Mouse (Mus musculus) T-helper 1 cell (primary cell): Measurements from ENCODE around the gene Wfs1.
"Not testable (repeated sequence)": the region's sequence is repeated elsewhere in the genome, so short reads cannot be mapped to it uniquely, and the experiment has no call there.

ENCODE experiments used
- in situ Hi-C: fragments of 300-600 bp; cut with MboI, MseI; formaldehyde crosslinking; loops from one replicate; pipeline ENCODE4 v1.15.1; 2025; ENCODE audit warnings: high pct_unique_total_duplicates

The Wfs1 gene

DNA sequence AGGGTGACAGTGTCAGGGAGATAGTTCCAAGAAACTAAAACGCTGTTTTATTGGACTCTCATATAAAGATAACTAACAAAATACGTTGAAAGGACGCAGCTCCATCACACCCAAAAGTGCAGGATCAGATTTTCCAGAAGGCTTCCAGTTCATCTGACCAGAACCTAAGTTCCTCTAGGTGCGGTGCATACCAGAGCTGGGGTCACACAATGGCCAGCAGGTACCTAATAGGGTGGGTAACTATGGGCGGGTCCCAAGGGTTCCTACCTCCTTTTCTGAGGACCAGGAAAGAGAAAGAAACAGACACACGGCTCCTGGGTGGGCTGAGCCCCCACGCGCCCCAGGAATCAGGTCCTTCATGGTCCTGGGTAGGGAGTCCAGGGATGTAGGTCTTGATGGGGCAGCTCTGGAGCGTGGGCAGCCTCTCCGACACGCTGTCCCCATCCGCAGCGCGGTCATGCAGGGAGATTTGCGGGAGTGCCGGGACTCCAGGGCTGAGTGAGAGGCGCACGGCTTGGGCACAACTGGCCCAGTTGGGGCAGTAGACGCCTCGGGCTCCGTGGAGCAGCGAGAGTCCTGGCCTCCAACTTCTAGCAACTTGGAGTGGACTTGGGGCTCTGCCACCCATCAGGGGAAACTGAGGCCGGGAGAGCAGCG is 753 bp downstream of the Wfs1 start:
- in situ Hi-C loops = no loop called here

DNA sequence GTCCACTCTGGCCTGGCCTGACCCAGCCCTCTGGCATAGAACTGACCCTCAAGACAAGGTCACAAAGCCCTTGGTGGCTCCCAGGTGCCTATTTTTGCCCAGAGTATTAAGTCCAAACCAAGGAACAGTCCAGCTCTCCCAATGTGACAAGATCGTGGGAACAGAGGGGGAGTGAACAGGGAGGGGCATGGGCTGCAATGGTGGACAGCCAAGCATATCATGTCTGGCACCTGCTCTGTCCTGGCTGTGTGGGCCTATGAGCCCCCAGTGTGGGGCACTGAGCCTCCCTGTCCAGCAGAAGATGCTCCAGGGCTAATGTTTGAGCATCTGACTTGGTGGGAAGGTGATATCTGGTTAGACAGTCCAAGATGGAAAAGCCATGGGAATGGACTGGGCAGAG is 2.4 kb downstream of the Wfs1 start:
- in situ Hi-C loops = no loop called here

DNA sequence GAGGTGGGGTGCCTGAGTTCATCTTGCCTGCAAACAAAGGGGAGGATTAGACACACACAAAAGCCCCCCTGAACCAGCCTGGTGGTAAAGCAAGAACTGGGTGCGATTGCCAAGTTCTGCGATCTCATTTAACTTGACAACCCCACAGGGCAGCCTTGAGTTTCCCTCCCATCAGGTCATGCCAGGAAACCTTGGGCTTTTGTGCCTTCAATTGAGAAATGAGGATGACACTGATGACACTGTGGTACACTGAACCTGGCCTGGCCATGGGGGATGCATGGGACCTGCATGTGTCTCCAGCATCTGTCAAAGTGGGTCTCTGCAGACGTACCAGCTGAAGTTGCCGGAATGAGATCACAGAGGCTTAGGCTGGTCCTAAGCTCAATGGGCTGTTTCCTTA is 6.7 kb downstream of the Wfs1 start:
- in situ Hi-C loops = no loop called here

DNA sequence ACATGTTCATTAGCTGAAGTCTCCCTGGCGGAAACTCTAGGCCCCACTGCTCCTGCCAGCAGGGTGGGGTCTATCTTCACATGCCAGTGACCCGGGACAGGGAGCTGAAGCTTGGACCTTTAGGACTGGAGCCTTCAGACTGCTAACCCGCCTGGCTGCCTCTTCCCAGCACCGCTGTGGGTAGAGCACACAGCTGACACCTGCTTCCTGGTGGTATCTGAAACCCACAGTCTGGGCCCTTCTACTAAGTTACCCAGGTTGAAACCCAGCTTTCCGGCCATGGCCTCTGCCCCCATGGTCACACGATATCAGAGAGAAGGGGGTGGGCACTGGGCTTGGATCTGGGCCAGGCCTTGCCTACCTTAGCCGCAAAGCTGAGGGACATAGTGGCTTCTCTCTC is 9.4 kb downstream of the Wfs1 start:
- in situ Hi-C loops = no loop called here

DNA sequence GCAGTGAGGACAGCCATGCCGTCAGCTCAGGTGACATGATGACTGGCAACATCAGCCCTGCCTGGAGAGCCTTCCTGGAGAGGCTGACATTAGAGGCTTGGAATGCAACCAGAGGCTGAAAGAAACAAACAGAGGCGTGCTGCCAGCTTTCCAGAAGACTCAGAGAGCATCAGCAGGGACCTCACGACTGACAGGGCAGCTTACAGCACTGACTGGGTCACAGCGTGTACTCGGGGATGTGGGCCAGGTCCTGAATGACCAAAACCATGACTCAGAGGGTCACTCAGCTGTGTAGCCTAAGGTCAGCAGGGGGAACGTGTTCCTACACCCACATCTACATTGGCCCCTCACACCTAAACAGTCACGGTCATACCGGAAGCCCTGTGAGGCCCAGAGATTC is 10.0 kb downstream of the Wfs1 start:
- in situ Hi-C loops = no loop called here

DNA sequence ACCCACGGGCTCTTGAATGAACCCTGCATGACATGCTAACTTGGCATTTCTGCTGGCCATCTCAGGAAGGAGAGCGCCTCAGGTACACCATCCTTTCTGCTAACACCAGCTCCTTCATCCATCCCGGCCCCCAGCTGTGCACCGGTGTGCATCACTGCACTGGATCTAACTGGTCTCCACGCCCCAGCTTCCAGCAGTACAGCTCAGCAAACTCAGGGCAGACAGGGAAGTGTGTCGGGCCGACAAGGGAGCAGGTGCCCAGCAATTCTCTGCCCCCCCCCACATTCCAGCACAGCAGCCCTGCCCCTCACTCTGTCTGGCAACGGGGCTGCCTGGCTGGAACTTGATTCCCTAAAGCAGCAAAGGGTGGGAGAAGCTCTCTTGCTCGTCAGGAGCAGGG is 11.2 kb downstream of the Wfs1 start:
- in situ Hi-C loops = no loop called here

DNA sequence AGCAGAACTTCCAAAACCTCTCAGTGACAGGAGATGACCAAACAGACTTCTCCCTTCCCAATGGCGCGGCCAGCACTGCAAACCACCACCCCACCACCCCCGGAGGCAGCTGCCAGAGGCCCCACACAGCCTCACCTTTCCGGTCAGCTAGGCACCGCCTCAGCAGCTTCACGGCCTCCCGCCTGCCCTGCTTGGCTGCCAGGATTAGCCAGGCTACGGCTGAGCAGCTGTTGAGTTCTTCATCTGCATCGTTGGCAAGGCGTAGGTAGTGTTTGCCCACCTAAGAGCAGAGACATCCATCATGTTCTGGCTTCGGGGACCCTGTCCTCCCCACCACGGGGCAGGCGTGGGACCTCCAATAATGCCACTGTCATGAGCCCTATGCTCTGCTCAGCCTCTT is 13.7 kb downstream of the Wfs1 start:
- in situ Hi-C loops = no loop called here

DNA sequence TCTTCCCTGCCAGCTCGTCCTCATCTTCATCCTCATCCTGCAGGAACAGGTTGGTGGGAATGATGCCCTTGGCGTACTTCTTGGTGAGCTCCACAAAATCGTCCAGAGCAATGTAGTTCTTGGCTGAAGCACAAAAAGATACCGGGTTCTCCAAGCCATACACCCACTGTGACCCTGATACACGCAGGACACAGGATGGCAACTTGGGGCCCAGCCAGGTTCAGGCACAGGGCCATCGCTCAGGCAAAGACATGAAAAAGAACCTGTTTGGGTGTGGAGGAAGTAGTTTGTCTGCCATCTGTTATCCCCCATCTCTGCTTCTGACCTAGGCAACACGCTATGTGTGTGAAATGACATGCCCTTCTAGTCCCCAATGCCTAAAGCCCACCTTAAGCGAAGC is 17.4 kb downstream of the Wfs1 start:
- in situ Hi-C loops = no loop called here

DNA sequence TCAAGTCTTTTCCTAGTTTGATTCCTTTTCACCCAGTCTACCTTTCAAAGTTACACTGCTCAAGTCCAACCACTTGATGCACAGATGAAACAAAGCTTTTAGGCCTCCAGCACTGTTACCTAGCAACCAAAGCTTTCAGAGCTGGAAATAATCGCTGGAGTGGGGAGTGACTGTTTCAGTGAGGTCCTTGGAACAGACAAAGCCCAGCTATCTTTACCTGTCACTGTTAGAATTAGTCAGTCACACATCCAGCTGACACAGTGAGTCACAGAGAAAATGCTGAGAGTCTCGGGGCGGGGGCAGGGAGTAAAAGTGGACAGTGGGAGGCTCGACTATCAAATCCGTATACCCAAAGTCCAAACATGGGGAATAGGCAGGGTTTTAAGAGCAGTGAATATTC is 28.5 kb downstream of the Wfs1 start:
- in situ Hi-C loops = no loop called here

DNA sequence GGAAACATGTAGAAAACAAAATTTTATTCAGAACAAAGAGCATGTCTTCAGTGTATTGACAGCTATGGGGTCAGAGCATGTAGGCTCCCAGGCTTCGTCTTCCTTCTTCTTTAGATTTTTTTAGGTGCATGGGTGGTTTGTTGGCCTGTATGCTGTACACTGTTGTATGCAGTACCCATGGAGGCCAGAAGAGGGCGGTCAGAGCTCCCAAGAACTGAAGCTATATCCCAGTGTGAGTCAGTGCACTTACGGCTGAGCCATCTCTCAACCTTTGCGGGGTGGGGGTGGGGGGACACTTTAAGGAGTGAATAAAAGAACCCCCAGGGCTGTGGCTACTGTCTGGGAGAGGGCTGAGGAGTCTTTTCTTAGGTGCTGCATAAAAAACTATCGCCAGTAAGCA is 30.2 kb downstream of the Wfs1 start:
- in situ Hi-C loops = loop anchor here (5.0 kb wide), 1 partner anchor 38 kb away; no protein-coding TSS in a partner anchor

DNA sequence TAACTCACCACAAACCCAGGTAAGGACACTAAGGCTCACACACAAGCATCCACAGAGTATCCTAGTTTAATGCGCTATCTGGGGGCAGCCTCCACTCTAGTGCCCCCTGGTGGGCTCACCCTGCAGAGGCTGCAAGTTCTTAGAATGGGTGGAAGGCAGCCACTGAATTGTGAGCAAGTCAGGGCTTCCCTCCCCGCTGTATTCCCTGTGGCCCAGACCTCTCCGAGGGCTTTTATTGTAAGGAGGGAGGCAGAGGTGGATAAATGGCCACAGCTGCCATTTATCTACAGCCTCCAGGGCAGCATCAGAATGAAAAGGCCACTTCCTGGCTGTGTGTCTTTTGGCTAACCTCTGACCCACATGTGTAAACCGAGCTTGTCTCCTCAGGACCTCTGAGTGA is 33.6 kb downstream of the Wfs1 start:
- in situ Hi-C loops = loop anchor here (5.0 kb wide), 1 partner anchor 42 kb away; no protein-coding TSS in a partner anchor

DNA sequence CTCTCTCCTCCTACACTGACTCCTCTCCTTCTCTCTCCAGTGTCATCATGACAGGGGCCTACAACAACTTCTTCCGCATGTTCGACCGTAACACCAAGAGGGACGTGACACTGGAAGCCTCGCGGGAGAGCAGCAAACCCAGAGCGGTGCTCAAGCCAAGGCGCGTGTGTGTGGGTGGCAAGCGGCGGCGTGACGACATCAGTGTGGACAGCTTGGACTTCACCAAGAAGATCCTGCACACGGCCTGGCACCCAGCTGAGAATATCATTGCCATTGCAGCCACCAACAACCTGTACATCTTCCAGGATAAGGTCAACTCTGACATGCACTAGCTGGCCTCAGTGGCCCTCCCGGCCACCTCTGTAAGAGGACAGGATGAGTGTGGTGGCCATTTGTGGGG is 36.7 kb downstream of the Wfs1 start:
- in situ Hi-C loops = loop anchor here (5.0 kb wide), 1 partner anchor 155 kb away; no protein-coding TSS in a partner anchor

DNA sequence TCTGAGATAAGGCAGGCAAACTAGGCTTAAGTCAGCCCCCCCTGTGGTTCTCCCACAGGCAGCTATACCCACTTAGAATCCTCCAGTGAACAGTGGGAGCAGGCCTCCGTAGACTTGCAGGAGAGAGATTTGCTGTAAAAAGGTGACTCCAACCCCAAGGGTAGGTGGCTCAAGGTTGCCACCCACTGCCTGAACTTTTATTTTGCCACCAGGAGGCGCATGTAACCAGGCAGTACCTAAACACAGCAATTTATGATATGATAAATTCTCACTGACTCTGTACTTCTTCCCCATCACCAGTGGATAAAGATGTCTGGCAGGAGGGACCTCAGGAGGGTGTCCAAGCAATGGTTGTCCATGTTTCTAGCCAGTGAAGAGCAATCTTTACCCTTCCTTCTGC is 38.1 kb downstream of the Wfs1 start:
- in situ Hi-C loops = loop anchor here (5.0 kb wide), 1 partner anchor 156 kb away; no protein-coding TSS in a partner anchor

DNA sequence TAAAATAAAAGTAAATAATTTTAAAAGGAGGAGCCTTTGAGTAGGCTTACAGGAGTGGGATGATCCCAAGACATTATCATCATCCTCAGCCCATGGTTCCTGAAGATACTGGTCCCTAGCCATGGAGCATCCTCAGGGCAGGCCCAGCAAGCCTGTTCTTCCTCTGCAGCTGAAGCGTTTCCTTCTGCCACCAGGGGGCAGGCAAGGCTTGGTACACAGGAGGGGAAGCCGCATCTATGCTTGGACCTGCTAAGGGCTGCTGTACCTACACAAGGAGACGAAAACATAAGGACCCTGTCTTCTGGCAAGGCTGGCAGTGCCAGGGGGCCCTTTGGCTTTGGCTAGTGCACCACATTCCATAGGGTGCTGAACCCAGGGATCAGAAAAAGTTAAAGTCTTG is 40.2 kb downstream of the Wfs1 start:
- in situ Hi-C loops = no loop called here

DNA sequence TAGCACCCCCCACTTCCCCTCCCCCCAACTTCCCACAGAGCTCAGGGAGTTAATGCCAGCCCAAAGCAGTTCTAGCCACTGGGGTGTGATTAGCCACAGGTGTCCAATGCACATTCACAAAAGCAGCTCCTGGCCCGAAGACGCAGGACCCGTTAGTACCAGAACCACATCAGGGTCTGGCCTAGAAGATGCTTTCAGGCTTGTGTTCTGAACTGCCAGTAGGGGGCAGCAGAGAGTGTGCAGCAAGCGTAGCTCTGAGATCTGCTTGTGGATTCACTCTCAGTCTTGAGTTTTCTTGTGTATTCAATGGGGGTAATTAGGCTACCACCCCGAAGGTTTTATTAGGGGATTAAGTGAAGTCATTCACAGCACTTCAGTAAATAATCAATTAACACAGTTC is 42.6 kb downstream of the Wfs1 start:
- in situ Hi-C loops = no loop called here

DNA sequence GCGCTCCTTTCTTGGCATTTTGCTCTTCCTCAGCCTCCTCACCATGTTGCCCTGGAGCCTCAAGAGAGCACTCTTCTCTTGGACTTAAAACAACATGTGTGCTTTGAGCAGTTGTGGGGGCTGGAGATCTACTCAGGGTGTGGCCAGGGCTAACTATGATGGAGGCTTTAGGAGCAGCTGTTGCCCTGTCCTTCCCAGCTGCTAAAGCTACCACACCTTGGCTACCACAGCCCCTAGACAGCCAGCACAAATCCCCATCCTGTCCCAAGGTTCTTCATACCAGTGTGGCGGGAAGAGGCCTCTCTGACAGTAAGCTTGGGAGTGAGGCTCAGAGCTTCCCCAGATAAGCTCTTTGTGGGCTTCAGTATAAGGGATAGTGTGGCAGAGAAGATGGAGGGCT is 43.3 kb downstream of the Wfs1 start:
- in situ Hi-C loops = no loop called here

DNA sequence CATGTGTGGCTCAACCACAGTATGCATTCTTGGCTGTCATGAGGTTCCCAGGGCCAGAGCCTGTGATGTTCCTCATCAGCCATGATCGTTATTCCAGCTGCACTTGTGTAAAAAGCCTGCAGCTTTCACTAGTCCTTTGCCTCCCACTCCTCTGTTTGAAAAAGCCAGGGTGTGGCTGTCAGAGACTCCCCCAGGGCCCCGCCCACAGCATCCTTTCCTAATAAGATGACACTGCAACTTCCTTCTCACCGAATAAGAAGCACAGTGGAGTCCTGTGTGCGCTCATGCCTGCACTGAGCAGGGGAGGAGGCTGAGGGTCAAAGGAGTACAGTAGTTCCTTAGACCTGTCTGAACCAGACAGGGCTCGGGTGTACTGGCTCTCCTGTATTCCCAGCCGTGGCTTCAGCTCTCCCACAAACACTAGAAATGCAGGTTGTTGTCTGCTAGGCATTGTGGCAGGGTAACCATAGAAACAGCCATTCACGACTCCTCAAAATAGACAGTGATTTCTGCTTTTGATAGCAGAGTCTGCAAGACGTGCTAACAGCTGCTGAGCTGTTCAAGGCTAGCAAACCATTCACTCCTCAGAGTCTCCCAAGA is 43.8 kb downstream of the Wfs1 start:
- in situ Hi-C loops = no loop called here

DNA sequence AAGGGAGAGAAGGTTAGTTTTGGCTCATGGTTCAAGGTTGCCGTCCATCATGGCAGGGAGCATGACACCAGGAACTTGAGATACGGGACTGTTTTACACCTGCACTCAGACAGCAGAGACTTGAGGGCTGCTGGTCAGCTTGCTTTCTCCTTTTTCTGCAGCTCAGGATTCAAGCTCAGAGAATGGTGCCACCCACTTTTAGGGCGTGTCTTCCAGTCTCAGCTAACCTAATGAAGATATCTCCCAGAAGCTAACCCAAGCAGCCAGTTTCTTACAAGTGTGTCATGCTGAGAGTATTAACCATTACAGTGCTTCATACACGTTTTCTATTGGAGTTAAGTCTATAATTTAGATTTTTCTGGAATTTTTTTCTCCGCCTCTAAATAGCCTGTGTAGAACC is 44.5 kb downstream of the Wfs1 start:
- in situ Hi-C loops = no loop called here

DNA sequence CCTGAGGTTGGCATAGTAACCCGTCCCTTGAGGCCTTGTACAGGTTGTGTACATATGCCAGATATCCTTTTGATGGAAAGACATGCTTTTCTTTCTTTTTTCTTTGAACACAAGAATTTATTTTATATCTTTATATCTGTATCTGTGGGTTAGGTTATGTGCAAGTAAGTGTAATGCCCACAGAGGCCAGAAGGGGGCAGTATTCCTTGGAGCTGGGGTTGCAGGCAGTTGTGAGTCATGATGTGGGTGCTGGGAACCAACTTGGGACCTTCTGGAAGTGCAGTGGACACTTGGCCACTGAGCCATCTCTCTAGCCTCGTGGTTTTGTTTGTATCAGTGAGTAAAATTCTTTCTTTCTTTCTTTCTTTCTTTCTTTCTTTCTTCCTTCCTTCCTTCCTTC is 46.6 kb downstream of the Wfs1 start:
- in situ Hi-C loops = no loop called here

DNA sequence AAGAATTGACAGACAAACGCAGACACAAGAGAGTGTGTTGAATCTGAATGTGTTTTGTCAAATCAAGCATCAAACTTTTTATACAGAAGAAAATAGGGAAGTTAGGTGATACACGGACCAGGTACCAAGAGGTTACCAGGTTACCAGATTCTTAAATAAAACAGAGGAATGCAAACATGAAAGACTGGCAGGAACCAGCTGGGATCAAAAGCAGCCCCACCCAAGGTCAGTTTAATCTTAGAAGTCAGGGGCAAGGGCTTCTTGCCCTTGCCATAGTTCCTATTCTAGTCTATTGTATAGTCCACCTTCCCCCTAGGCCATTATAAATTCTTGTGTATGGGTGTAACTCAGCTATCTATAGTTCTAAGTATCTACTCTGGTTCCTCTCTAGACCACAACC is 50.0 kb downstream of the Wfs1 start:
- in situ Hi-C loops = not testable (repeated sequence)

DNA sequence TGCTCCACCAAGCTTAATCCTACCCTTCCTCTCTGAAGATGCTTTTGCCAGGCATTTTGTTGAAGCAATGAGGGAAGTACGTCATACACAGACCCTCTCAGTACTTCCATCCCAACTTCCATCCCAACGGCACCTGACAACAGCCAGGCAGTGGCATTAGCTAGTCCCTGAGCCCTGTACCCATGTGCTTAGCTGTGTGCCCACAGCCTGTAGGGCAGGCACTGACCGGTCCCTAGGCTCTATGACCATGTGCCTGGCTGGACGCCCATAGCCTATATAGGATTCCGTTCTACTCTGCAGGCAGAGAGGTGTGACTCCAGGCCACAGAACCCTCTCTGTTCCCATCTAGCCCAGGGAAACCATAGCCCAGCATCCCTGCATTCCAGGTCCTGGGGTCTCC is 51.0 kb downstream of the Wfs1 start:
- in situ Hi-C loops = no loop called here

DNA sequence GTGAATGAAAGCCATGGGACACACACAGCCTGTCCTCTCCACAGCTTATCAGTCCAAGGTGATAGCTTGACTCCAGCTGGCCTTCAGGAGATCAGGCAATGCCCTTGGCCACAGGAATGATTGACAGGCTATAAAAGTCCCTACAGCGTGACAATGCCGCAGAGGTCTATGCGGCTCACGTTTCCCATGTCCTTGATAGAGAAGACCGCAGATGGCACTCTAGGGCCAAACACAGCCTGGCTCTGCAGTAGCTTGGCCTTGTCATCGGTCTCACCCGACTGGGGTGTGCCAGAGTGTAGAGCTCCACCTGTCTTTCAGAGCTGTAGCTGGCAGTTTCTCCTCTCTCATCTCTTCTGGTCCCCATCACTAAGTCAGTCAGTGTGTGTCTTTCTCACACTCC is 52.5 kb downstream of the Wfs1 start:
- in situ Hi-C loops = no loop called here
